Mouse (Mus musculus): ENCODE results near the gene Tmem246. TPM values are rescaled to one million over a fixed set of nuclear protein-coding genes. Genes with fewer than 3 reads are reported as not detected.

The Tmem246 gene
- total RNA-seq, 4 experiments from 2014 or later: 27.0 to 35.1 (median 31.5) TPM

DNA sequence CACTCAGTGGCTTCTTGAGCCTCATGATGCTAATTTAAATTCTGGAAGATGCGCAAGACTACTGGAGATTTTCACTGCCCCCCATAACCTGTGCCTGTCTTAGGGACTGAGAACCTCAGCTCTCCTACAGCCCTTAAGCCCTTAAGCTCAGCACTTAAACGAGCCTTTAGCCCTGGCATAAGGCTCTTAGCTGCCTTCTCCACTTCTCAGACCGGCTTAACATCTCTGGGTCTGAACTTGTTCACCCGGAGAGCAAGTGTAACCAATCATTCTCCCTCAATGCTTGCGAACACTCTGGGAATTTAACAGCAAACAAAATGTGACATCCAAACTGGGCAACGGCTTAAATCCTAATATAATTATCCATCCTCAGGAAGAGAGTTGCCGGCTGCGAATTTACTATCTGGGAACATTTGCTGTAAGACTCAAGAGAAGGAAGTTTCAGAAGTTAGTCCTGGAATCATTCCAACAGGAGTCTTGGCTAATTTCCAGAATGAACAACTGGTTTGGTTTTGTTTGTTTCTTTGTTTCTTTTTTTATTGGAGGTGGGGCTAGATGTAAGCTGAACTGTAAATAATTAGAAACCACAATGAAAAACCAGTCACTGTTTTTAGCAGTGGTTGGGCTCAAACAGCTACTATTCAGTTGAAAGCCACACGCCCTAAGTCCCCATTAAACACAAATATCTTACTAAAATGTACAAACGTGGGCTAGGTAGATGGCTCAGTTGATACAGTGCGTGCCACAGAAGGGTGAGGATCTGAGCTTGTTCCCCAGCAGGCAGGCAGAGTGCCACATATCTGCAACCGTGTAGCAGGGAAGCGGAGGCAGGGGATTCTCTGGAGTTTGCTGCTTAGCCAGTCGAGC, 13.5 kb downstream of the Tmem246 start:
- no peak for DNase-seq (ENCODE audit: low spot score in 2 of 2)

DNA sequence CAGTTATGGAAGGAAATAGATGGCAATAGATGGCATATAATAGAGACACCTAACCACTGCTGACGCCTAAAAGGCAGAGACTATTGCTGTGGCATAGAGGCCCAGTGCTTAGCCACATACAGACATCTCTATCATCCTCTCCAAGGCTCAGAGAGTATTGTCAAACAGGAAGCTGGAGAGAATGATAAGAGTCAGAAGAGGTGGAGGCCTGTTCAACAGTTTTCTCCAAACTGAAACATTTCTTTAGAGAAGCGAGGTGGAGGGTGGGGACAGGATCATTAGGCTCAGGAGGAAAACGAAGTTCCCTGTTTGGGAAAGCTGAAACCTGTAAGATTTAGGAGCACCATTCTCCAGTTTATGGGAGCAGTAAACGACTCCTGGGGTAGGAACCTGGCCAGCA, 16.4 kb downstream of the Tmem246 start:
- no peak for DNase-seq (ENCODE audit: low spot score in 2 of 2)

DNA sequence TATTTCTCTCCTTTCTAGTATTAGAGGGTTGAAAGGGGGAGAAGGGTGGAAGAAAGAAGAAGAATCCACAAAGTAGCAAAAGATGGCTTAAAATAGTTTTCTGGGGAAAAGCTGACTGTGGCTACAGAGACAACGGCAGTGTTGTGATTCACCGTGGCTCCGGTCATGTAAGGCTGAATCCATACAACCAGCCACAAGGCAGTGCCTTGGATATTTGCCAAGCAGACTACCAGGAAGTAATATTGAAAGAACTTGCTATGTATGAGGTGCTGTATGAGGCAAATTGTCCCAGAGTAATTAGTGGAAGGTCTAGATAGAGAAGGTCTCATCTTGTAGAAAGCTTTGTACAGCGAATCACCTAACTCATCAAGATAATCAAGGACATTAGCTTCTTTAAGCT, 25.5 kb downstream of the Tmem246 start:
- DNase-seq (ENCODE audit: low spot score in 2 of 2): no peak

DNA sequence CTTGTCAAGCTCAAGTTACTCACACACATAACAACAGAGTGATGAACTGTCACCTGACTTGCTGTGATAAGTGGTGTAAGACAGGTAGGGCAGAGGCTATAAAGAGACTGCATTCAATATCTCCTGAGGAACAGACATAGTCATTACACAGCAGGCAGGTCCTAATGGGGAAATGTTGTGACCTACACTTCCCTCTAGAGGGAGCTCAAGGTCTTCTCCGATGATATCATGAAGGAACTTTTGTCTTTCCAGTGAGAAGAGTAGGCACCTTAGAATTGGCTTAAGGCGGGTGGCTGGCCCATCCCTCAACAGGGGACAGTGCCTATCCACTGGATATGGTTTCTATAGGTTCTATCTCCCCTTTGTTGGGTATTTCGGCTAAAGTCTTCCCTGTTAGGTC, 30.1 kb downstream of the Tmem246 start:
- peak; percentile 25 to 32 for DNase-seq (ENCODE audit: low spot score in 2 of 2)

DNA sequence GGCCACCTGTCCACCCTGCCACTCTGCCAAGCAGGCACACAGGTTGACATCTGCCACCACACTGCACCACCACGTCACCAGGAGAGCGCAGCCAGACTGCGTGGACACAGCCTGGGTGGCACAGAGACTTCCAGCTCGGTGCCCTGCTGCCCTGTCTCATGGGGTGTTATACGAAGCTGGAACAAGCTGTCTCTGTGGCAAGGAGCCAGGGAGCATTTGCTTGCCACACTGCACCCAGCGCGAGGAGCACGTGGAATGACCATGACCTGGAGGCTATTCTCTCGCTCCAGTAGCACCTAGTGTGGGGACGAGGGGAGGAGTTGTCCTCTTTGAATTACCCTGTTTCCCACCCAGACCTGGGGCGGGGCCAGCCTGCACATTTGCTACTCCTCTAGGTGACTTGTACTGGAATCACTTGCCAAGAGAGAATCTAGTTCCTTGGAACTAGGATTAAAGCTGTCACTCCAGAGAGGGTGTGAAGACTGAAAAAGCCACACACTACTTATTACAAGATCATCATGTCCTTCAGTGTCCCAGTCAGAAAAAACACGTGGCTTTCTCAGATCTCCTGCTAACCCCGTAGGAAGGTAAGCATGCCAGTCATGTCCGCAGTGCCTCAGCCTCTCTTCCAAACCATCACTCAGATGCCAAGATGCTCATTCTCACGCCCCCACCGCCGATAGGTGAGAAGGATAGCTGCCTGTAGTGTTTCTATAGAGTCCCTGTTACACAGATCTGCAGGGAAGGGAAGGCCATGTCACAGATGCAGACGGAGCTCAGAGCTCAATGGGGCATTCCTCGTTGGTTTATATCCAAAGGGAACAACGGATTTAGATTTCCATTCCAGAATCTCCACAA, 37.5 kb downstream of the Tmem246 start:
- DNase-seq (ENCODE audit: low spot score in 2 of 2): peak; percentile 80 to 85

DNA sequence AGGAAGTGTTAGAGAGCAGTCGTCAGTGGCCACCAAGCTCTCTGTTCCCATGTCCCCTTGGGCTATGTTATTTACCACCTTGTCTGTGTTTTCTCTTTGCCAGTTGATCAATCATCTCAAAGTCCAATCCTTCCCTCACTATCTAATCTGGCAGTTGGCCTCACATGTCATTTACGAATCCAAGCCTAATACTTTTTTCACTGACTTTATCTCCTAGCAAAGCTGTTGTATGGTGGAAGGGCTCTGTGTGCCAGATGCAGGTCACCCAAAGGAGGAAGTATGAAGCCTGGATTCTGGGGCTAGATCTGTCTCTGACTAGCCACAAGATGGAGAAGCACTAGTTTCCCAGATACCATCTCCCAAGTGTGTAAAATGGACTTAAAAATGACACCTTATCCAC, 39.5 kb downstream of the Tmem246 start:
- DNase-seq (ENCODE audit: low spot score in 2 of 2): no peak

DNA sequence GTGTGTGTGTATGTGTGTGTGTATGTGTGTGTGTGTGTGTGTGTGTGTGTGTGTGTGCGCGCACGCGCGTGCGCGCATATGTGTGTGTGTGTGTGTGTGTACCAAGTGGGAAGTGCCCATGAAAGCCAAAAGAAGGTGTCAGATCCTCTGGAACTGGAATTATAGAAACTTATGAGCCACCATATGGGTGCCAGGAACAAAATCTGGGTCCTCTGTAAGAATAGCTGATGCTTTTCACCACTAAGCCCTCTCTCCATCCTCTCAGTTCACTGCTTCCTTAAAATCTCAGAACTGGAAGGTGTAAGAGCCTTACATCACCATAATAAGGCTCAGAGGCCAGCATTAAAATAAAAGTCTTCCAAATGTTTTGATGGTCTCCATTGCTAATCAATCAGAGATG, 40.3 kb downstream of the Tmem246 start:
- DNase-seq (ENCODE audit: low spot score in 2 of 2): no peak

DNA sequence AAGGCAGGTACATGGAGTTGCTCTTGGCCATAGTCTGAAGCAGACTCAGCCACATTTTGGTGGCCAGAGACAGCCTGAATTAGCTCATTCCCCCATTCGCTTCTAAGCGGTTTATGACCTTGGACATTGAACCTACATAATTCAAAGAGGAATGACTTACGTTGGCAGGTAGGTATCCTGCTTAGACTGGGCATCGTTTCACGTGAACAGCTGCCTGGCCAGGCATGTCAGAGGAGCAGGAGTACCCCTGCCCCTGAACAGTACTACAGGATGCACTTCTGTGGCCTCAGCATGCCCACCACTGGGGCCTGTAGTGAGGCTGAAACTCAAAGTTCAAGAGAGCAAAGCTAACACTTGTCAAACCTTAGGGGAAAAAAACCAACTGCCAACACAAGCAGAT, 44.3 kb downstream of the Tmem246 start:
- no peak for DNase-seq (ENCODE audit: low spot score in 2 of 2)

DNA sequence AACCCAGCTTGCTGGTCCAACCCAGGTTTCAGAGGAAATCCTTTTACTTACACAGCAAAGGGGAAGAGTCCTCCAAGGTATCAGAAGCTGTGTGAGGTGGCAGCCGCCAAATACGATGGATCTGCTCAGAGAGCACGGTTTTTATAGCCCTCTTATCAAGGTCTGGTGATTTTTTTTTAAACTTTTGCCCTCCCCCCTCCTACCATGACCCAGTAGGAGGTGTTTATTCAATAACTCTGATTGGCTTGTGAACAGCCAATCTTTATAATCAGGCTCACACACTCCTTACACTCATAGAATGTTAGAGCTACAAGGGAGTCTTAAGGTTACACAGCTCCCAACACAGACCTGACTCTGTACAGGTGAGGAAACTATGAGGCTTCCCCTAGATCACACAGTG, 48.3 kb downstream of the Tmem246 start, which contains the start of gene Aldob:
Gene Aldob (minus strand): TSS at position 164 of the 400 bp plus-strand sequence.
- DNase-seq (ENCODE audit: low spot score in 2 of 2): no peak

DNA sequence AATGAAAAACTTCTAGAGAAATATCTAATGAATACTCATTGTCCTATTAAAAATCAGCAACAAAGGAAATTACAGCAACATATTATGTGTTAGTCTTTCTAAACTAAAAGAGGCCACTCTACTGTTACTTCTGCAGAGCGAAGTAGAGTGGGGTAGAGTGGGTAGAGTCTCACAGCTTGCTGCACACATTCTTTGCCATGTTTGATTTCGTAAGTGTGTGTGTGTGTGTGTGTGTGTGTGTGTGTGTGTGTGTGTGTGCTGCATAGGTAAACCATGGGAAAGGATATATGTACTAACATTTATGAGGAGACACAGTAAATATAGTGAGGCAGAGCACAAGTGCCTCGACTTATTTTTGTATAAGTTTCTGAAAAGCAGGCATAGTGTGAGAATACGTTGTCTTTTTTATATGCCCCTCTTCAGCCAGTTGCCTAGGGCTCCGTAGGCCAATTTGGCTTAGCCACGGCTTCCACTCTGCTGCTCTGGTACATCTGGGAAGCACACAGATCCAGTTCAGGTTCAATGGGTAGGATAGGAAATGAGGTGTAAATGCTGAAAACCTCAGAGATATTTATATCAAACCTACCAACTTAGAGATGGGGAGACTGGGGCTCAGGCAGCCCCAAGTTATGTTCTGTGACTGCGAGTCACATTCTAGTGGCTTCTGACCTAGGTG, 50.0 kb downstream of the Tmem246 start:
- DNase-seq (ENCODE audit: low spot score in 2 of 2): no peak

DNA sequence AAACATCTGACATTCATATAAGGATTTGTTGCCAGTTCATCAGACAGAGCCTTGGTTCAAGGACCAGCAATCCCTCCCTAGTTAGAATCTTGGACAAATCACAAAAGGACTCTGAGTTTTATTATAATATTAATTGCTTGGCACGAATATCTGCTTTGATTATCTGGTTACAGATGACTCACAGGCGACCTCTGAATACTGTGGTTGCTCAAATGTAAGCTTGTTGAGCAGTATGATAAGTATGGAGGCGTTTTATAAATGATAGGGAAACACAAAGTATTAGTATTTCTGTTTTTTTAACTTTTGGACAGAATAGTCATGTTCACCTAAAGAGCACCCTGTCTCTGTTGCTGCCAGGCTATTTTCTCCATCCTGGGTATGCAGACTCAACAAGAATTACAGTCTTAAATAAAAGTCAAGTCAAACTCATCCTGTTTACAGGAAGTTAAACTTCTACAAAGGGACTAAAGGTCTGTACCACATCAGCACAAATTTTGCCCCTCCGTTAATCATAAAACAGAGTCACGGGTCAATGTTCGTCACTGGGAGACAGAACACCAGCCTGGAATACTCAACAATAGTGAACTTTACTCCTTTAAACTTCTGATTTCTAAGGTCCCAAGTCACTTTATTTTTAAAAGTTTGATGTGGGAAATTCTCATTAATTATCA, 50.7 kb downstream of the Tmem246 start:
- no peak for DNase-seq (ENCODE audit: low spot score in 2 of 2)

DNA sequence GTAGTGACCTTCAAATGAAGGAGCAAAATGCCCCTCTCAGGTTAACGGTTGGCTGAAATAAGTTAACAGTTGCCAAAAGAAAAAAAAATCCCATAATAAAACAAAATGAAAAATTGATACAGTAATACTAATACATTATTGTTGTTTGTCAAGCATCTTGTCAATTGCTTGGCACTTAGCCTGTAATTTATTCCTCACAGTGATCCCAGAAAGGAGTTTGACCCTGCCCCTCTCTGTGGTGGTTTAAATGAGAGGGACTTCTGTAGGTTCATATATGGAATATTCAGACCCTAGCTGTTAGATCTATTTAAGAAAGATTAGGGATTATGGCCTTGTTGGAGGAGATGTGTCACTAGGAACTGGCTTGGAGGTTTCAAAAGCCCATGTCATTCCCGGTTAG, 51.6 kb downstream of the Tmem246 start:
- no peak for DNase-seq (ENCODE audit: low spot score in 2 of 2)

DNA sequence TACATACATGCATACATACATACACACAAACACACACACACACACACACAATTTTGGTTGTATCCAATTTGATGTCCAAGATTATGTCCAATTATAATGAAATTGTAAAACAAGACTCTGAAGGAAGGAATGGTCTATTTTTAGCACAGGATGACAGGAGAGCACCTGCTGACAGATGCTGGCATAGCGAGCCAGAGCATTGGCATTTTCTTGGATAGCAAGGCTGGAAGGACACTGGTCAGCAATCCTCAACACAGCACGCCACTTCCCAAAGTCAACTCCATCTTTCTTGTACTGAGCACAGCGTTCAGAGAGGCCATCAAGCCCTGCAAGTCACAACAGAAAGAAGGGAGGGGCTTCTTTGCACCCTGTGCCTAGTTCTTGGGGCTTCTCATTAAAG, 56.7 kb downstream of the Tmem246 start:
- DNase-seq (ENCODE audit: low spot score in 2 of 2): peak in 1 of 2 experiments; percentile 11

DNA sequence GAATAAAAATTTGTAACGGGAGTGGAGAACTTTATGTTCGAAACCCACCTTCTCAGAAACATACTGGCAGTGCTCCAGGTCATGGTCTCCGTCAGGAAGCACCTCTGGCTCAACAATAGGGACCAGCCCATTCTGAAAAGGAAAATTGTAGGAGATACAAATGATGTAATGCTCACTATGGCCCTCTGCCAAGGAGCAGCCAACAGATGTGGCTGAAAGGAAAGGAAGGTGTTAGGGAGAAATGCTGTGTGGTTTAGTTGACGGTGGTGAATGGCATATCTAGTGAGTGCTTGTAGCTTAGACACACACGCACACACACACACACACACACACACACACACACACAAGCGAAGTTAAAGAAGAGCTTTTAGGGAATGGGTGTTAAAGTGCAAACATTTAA, 58.0 kb downstream of the Tmem246 start:
- no peak for DNase-seq (ENCODE audit: low spot score in 2 of 2)

DNA sequence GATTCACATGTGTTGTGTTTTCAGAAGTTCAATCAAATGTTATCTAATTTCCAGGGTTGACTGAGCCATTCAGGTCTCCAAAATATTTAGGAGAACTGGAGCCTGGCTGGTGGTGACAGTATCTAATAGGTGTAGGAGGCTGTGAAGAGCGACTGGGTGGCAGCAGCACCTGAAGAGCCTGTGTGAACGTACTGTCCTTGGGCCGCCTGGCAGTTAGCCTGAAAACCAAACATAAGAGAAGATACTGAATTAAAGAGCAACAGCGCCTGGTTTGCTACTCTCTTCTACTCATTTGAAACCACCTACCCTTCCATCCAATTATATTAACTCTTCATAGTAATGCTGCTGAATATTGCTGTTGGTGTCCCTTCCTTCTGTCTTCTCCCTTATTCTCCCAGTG, 61.0 kb downstream of the Tmem246 start:
- no peak for DNase-seq (ENCODE audit: low spot score in 2 of 2)

DNA sequence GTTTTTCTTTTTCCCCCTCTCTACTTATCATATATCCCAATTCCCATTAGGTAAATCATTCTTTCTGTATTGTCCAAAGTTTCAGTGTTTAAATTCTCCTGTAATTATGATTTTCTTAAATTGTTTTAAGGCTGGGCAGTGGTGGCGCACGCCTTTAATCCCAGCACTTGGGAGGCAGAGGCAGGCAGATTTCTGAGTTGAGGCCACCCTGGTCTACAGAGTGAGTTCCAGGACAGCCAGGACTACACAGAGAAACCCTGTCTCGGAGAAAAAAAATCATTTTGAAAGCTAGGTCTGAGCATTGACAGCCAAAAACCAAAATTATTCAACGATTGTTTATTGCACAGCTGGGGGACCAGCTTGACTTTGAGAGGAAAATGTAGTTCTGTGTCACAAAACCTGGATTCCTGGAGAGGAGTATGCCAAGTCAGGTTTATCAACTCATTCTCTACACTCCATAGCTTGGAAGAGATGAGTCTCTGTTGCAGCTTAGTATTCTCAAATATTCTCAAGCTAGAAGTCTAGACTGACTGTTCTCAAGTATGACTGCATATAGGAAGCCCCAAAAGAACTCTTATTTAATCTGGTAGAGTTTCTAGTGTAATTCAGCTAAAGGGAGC, 61.9 kb downstream of the Tmem246 start:
- DNase-seq (ENCODE audit: low spot score in 2 of 2): no peak

DNA sequence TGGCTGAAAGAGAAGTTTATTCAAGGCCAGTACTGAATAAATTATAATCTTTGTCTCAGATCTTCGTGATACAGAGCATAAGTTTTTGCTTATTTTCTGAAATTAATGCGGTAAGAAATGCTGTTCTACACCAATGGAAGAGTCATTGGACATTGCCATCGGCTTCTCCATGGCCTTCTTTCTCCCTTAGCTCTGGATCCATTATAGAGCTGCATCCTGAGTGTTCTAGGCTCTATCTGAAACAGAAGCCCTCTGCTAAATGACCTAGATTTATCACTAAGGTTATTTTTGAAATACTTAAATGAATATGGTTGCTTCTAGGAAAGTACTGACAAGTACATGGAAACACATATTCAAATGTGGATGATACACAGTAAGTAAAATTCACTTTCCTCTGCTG, 62.6 kb downstream of the Tmem246 start:
- DNase-seq (ENCODE audit: low spot score in 2 of 2): no peak
